Mouse (Mus musculus) splenic B cell, adult 2 months (primary cell): ENCODE results near the gene Ccdc110.
A peak's percentile ranks its signal among the peaks of the same experiment; 100 is the strongest.

ENCODE experiments used
- DNase-seq: peaks from one replicate; pipeline ENCODE4 v3.0.0-alpha.2; 2011; ENCODE audit warnings: low read depth, low spot score
- H3K27me3 ChIP-seq: 2 replicates; pipeline ENCODE4 v1.6.1; 2012; ENCODE audit warnings: mild to moderate bottlenecking, low read length, moderate library complexity, mixed read lengths; ENCODE audit not compliant: control insufficient read depth, poor library complexity, insufficient read depth, severe bottlenecking
- H3K36me3 ChIP-seq: 2 replicates; pipeline ENCODE4 v1.6.1; 2012; ENCODE audit warnings: mild to moderate bottlenecking, low read length, moderate library complexity, mixed read lengths; ENCODE audit not compliant: control insufficient read depth, poor library complexity, insufficient read depth, severe bottlenecking

The Ccdc110 gene

GRCm38 (mm10) chr8:45934582-45935014, at the start of gene Ccdc110:
TSS of gene Ccdc110 (plus strand) at chr8:45934619.
- H3K27me3 ChIP-seq: no peaks in the 10 kb centered on the region

GRCm38 (mm10) chr8:45885202-45885685, 49.2 kb upstream of the Ccdc110 start, which contains the start of gene Pdlim3:
TSS of gene Pdlim3 (plus strand) at chr8:45885461.
- DNase-seq: peak; percentile 6
- Histone ChIP-seq H3K27me3 (no peaks in the 10 kb centered on the region; the same call in 1 of the 2 replicates), H3K36me3 (no peaks in the 10 kb centered on the region)

More at GRCm38 (mm10) chr8:45934582-45935014, at the start of gene Ccdc110:
- H3K36me3 ChIP-seq: no peaks in the 10 kb centered on the region
- peak; percentile 95 for DNase-seq

- Histone ChIP-seq H3K27me3 (no peaks in the 10 kb centered on the region; the same call in 1 of the 2 replicates), H3K36me3 (no peaks in the 10 kb centered on the region)
- DNase-seq: peak; percentile 40
These were observed 48.6 kb upstream of the Ccdc110 start for GRCm38 (mm10) chr8:45885775-45886174.

- no peaks in the 10 kb centered on the region for H3K36me3 ChIP-seq
- H3K27me3 ChIP-seq: no peaks in the 10 kb centered on the region; the same call in none of the 2 replicates
- DNase-seq: no peak
These were observed 44.7 kb upstream of the Ccdc110 start for GRCm38 (mm10) chr8:45889737-45890136.

GRCm38 (mm10) chr8:45896590-45896989, 37.8 kb upstream of the Ccdc110 start:
- H3K36me3 ChIP-seq: no peaks in the 10 kb centered on the region
- no peaks in the 10 kb centered on the region for H3K27me3 ChIP-seq
- DNase-seq: no peak

- Histone ChIP-seq H3K36me3 (no peaks in the 10 kb centered on the region), H3K27me3 (no peaks in the 10 kb centered on the region)
- peak; percentile 95 for DNase-seq
These were observed 34.6 kb upstream of the Ccdc110 start for GRCm38 (mm10) chr8:45899783-45900182.

- no peak for DNase-seq
- Histone ChIP-seq H3K27me3 (no peaks in the 10 kb centered on the region), H3K36me3 (no peaks in the 10 kb centered on the region)
These were observed 32.8 kb upstream of the Ccdc110 start for GRCm38 (mm10) chr8:45901626-45902025.

GRCm38 (mm10) chr8:45903659-45904058, 30.8 kb upstream of the Ccdc110 start:
- no peak for DNase-seq
- Histone ChIP-seq H3K36me3 (no peaks in the 10 kb centered on the region), H3K27me3 (no peaks in the 10 kb centered on the region)

- DNase-seq: no peak
- Histone ChIP-seq H3K27me3 (no peaks in the 10 kb centered on the region), H3K36me3 (no peaks in the 10 kb centered on the region)
These were observed 28.7 kb upstream of the Ccdc110 start for GRCm38 (mm10) chr8:45905591-45906250.

- no peak for DNase-seq
- Histone ChIP-seq H3K27me3 (no peaks in the 10 kb centered on the region), H3K36me3 (no peaks in the 10 kb centered on the region)
These were observed 28.2 kb upstream of the Ccdc110 start for GRCm38 (mm10) chr8:45906251-45906619.

GRCm38 (mm10) chr8:45913707-45914106, 20.7 kb upstream of the Ccdc110 start:
- Histone ChIP-seq H3K36me3 (no peaks in the 10 kb centered on the region), H3K27me3 (no peaks in the 10 kb centered on the region; the same call in 1 of the 2 replicates)
- DNase-seq: no peak

GRCm38 (mm10) chr8:45916496-45916895, 17.9 kb upstream of the Ccdc110 start:
- no peak for DNase-seq
- Histone ChIP-seq H3K36me3 (no peaks in the 10 kb centered on the region), H3K27me3 (no peaks in the 10 kb centered on the region; the same call in 1 of the 2 replicates)

GRCm38 (mm10) chr8:45917040-45917679, 17.3 kb upstream of the Ccdc110 start:
- Histone ChIP-seq H3K36me3 (no peaks in the 10 kb centered on the region), H3K27me3 (no peaks in the 10 kb centered on the region; the same call in 1 of the 2 replicates)
- no peak for DNase-seq

GRCm38 (mm10) chr8:45918891-45919290, 15.5 kb upstream of the Ccdc110 start:
- H3K27me3 ChIP-seq: no peaks in the 10 kb centered on the region
- H3K36me3 ChIP-seq: no peaks in the 10 kb centered on the region
- DNase-seq: no peak

GRCm38 (mm10) chr8:45920392-45920791, 14.0 kb upstream of the Ccdc110 start:
- DNase-seq: no peak
- Histone ChIP-seq H3K36me3 (no peaks in the 10 kb centered on the region), H3K27me3 (no peaks in the 10 kb centered on the region)
